Mouse (Mus musculus) 3134 (cell line): ENCODE data around the gene Epb41l1.

Experiments used
- DNase-seq: peaks from one replicate; pipeline ENCODE4 v3.0.0-alpha.2; 2011; ENCODE audit warnings: low spot score; ENCODE audit not compliant: insufficient read length; ENCODE audit errors: extremely low read depth

Epb41l1 gene

GRCm38 (mm10) chr2:156422631-156423030 lies 1.9 kb downstream of the Epb41l1 start:
- DNase-seq, result no peak

DNA sequence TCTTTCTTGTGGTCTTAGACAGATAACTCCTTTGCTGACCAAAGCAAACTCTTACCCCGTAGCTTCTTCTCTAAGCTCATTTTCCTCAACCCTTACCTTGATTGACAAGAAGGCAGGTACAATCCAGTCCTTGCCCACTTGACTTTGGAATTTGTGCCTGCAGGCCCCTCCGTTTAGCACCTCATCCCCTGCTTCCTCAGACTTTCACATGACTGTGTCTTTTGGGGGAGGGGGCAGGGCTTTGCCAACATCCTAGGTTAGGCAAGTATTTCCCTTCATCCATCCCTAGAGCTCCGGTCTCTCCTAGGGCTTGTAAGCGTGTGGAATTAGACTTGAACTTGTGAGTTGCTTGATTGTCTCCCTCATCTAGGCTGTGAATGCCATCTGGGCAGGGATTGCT lies 3.0 kb downstream of the Epb41l1 start:
- DNase-seq, result no peak

- DNase-seq, result no peak
Measured at GRCm38 (mm10) chr2:156425618-156426017, 4.9 kb downstream of the Epb41l1 start.

GRCm38 (mm10) chr2:156426151-156426550 lies 5.4 kb downstream of the Epb41l1 start:
- no peak for DNase-seq

GRCm38 (mm10) chr2:156429836-156430235 lies 9.1 kb downstream of the Epb41l1 start:
- DNase-seq, result peak; percentile 34

DNA sequence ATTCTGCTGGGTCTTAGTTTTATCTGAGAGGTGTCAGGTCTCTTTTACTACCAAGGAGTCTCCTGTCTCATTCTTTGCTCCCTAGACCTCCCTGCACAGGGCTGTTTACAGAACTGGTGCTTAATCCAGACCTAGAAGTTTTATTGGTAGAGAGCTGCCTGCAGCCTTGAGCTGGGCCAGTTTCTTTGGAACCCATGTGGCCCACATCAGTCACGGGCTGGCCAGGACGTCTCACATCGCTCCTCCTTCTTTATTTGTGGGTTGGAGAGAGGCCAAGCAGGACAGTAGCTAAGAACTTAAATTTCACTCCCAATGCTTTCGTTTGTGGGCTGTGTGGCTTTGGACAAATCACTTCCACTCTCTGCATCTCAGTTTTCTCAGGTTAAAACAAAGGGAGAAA lies 9.6 kb downstream of the Epb41l1 start:
- DNase-seq, result peak; percentile 79

DNA sequence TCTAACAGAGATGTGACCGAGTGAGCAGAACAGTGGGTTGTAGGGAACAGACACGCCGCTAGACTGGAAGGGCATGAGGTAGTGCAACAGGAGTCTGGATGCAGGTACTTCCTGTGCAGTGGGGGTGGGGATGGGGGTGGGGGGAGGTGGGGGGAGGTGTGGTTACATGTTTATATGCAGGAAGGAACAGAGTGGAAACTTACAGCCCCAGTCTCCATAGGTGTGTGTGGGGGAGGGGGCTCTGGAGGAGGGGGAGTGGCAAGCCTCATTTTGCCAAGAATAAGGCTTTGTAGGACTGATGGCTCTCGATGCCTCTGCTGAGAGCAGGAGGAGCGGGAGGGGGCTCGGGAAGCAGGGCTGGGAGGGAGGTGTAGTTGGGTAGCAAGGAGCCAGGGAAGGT lies 10.7 kb downstream of the Epb41l1 start:
- no peak for DNase-seq

DNA sequence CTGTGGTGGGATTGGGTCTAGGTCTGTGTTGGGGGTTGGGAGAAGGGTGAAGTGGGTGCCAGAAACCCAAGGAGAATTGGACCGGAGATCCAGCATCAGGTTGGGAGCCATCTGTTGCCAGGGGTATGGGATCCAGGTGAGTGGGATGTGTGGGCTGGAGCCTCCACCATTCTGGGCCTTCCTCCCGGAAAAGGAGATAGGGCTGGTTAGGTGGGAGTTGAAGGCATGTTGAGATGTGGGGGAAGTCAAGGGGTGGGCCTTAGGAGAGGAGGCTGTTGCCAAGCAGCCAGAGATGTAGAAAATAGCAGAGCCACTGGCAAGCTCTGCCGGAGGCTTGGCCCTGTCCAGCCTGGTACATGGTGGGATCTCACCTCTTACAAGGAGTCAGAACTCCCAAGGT lies 11.4 kb downstream of the Epb41l1 start:
- DNase-seq, result no peak

DNA sequence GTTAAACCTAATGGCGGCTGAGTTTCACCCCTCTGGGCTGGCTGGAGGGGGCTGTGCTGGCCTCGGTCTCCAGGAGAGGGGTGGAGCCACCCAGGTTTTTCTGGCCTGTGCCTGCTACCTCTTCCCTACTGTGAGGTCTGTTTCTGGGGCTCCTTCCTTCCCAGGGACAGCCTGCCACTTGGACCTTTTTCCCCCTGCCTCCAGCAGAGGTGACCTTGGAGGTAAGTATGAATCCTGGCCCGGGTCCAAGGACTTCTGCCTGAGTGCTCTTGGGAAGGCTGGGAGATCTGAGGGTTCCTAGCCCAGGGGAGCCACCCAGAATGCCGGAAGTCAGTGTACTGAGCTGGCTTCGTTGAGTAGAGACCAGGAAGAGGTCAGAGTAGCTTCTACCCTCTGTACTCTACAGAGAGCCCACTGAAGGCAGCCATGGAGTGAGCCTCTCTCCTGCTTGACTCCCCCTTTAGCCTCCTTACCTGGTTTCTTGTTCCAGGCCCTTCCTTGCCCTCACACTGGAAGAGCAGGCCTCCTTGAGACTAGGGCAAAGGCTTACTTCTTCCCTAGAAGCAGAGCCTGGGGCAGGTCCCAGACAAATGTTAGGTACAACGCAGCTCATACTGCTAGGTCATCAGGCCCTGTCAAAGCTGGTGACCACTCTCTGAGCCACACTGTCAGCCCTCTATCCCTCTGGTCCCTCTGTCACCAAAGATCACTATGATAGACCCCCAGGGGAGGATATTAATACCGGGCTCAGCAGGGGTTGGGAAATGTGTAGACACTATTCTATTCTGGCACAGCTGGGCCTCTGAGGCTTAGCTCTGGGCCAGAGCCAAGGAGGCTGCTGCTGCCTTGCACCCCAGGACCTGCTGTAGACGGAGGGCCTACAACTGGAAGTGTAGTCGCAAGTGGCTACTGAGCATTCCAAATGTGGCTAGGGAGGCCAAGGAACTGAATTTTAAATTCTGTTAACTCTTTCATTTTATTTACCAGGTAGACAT lies 12.5 kb downstream of the Epb41l1 start:
- DNase-seq, result no peak

DNA sequence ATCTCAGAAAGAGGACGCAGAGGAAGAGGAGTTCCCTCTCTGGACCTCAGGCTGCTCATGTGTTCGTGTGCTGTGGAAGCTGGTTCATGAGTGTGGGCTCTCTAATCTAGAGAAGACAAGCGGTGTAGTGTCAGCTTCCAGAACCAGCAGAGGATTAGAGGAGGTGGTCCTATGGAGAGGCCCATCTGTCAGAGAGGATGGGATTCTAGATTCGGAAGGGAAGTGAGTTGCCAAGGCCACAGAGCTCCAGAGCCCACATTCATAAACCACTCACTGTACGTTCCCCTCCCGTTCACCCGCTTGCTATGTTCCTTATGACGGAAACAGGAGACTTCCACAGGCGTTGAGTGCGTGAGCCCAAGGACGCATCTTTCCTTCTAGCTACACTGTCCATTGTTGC lies 16.9 kb downstream of the Epb41l1 start:
- DNase-seq, result no peak

DNA sequence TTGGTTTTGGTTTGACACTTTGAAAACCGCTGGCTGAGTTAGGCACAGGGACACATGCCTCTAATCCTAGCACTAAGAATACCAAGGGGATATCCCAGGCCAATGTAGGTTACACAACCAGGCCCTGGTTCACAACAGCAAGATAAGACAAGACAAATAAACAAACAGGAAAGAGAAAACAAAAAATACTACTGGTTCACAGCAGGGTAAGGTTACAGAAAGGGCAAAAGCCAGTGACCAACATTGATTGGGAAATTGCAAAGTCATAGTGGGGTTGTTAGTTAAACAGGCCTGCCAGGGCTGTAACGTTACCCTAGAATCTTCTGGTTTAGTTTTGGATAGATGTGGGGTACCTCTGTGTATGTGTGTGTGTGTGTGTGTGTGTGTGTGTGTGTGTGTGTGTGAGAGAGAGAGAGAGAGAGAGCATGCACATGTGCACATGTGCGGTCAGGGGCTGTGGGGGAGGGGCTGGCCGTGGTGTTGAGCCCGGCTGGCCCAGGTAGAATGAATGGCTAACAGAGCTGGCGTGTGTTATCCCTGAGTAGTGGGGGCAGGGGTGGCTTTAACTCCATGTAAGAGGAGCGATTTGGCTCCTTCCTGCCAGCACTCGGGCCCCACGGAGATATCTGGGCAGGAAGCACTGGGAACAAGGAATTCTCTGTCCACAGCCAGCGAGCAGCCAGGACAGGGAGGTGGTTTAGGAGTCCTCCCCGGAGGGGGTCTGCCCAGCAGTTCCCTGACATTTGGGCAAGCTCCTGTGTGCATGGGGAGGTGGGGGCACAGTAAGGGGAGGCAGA lies 19.2 kb downstream of the Epb41l1 start:
- peak; percentile 38 for DNase-seq

DNA sequence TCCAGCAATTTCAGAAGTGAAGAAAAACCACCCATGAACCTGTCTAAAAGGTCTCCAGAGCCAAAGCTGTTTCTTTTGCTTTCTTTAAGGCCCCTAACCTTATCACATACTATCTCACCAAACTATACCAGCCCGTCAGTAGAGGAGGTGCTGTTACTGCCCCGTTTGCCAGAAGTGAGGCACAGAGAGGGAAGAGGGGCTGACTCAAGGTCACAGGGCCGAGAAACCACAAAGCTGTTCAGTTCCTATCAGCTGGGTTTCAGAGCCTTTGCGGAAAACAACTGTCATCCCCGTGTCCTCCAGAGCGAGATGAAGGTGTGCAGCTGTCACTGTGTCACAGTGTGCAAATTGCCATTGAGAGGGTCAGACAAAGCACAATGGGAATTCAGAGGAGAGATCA lies 21.2 kb downstream of the Epb41l1 start:
- DNase-seq, result no peak

- DNase-seq, result no peak
Measured at GRCm38 (mm10) chr2:156443323-156443722, 22.6 kb downstream of the Epb41l1 start.

GRCm38 (mm10) chr2:156446489-156447035 lies 25.9 kb downstream of the Epb41l1 start:
- no peak for DNase-seq

- peak; percentile 52 for DNase-seq
Measured at GRCm38 (mm10) chr2:156447413-156448295, 26.9 kb downstream of the Epb41l1 start.

DNA sequence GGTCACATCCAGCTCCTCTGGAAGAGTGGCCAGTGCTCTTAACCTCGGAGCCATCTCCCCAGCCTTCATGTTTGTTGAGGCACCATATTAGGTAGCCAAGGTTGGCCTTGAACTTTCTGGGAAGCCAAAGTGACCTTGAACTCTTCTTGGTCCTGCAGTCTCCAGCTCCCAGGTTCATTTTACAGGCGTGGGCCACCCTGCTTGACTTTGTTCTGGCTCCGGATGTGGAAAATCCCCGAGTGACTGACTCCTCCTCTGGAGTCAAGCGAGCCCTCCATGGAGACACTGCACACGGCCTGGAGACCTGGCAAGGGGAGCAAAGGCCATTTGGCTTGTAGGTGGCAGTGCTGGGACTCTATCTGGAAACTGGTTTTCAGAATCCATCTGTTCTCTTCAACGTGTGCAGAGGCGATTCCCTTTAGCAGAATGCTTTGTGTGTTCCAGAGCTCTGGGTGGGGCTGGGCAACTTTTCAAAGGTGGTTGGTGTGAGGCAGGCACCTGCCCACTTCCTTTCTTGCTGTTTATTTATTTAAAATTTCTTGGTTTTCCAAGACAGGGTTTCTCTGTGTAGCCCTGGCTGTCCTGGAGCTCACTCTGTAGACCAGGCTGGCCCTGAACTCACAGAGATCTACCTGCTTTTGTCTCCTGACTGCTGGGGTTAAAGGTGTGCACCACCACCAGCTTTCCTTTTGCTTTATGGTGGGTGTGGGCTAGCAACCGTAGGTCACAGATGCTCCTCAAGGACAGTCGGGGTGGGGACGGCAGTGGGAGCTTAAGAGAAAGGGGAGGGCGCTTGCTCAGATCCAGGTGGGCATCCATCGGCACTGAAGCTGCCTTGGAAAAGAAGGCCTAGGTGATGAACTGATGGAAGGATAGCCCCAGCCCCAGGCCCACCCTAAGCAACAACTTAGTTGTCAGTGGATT lies 30.8 kb downstream of the Epb41l1 start:
- DNase-seq, result no peak

- DNase-seq, result no peak
Measured at GRCm38 (mm10) chr2:156452149-156452536, 31.4 kb downstream of the Epb41l1 start.

DNA sequence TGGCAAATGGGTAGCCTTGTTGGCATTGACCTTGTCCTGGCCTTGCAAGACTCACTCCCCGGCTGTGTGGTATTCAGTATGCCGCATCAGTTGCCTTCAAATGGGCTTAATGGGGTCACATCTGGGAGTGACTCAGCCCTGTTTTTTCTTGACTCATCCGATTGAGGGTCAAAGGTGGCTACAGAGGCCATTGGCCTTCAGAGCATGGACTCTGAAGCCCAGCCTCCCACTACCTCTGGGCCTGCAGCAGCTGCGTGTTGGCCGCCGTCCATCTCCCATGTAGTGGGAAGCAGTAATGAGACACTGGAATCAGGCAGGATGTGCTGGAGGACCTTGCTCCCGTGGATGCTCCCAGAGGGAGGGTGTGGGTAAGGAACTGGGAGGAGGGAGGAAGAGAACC lies 33.1 kb downstream of the Epb41l1 start:
- peak; percentile 89 for DNase-seq

DNA sequence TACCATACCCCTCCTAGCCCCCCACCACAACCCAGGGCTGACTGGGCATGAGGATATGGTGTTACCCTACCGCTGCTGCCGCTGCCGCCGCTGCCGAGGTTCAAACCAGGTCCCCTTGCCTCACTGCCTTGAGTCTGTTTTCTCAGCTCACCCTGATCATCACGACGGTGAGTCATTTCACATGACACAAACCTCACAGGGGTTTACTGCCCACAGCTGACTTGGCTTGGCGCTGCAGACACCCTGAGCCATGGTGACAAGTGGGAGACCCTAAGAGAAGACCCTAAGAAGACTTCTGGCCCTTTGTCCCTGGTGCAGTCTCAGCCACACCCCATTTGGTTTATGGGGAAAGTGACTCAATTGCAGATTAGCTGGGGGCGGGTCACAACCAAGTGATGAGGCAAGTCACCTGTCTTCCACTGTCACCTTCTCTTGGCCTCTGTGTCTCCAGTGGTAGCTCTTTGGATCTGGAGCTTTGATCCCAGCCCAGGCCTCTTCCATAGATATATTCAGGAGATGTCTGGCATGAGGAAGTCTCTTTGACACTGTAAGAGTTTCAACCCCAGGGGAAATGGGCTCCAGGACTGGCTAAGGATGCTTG lies 34.9 kb downstream of the Epb41l1 start:
- DNase-seq, result peak; percentile 61
